Mouse (Mus musculus): ENCODE measurements around the gene Cryga.

The Cryga gene

DNA sequence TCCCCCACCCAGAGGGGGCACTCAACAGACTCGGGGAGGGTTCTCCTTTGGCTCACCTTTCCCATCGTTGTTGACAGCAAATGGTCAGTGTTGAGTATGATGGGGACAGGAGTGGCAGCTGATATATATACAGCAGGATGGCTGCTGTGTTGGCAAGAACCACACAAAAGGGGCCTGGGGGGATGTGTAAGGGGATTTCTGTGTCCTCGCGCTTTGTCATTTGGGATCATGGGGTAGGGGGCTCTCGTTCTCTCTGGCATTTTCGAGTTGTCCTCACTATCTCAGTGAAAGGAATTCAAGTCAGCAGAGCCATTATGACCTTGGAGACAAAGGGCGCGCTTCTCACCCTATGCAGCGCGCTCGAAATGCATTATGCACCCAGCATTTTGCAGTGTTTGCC, at the start of gene Cryga:
TSS of gene Cryga (minus strand) at position 101 of the 400 bp plus-strand sequence.
- no peak for DNase-seq

- DNase-seq: no peak
Observed at GRCm38 (mm10) chr1:65147971-65148370, 44.8 kb upstream of the Cryga start.

GRCm38 (mm10) chr1:65147326-65147725, 44.2 kb upstream of the Cryga start:
- no peak for DNase-seq

- DNase-seq: no peak
Observed at GRCm38 (mm10) chr1:65146601-65147000, 43.4 kb upstream of the Cryga start.

GRCm38 (mm10) chr1:65144783-65145182, 41.6 kb upstream of the Cryga start:
- DNase-seq: no peak

DNA sequence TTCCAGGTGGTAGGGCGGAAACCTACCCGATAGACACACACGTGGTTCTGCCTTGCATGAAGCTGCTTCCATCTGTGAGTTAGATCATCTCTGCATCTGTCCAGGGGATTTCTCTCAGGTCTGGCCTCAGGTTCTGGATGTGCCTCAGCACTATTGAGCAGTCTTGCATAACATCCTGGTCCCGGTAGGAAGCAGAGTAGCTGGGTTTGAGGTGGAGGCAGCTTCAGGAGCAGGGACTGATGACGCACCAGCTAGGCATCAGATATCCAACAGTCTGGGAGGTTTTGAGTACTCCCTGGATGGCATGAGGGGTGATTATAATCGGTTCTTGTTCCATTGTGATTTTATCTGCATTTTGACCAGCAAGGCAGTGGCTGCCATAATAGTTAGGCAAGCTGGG, 34.4 kb upstream of the Cryga start:
- DNase-seq: no peak

DNA sequence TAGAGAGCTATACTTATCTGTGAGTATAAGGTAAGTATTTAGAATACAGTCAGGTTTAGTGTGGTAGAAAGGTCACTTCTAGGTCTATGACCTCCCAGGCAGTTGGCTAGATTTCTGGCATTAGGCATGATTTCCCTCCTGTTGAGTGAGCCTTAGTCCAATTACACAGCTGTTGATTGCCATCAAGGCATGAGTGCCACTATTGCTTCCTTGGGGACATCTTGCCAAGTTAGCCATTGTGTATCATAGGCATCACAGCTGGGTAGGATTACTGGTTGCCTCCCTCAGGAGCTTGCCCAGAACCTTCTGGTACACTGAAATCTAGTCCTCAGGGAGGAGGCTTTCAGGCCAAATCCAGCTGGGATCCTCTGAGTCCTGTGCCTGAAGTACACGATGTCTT, 29.7 kb upstream of the Cryga start:
- no peak for DNase-seq

GRCm38 (mm10) chr1:65131671-65132070, 28.5 kb upstream of the Cryga start:
- no peak for DNase-seq

DNA sequence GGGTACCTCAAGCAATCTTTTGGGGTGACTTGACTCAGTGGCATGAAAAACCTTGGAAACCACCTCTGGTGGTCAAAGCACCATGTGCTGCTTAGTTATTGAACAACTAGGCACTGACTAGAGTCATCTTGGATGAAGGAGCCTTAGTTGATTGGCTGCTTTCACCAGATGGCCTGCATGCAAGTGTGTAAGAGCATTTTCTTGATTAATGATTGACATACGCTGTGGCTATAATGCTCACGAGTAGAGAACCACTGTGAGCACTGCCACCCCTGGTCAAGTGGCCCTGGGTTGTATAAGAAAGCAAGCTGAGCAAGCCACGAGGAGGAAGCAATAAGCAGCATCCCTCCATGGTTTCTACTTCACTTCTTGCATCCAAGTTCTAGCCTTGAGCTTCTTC, 27.1 kb upstream of the Cryga start:
- no peak for DNase-seq

- DNase-seq: no peak
Observed at GRCm38 (mm10) chr1:65129634-65130180, 26.5 kb upstream of the Cryga start.

GRCm38 (mm10) chr1:65122574-65123372, 19.6 kb upstream of the Cryga start, which contains the start of gene D630023F18Rik:
D630023F18Rik (minus strand) TSS chr1:65123214.
- DNase-seq: no peak

GRCm38 (mm10) chr1:65119438-65119837, 16.3 kb upstream of the Cryga start, which contains the start of gene Gm28845:
Gm28845 (minus strand) TSS chr1:65119558.
- no peak for DNase-seq

DNA sequence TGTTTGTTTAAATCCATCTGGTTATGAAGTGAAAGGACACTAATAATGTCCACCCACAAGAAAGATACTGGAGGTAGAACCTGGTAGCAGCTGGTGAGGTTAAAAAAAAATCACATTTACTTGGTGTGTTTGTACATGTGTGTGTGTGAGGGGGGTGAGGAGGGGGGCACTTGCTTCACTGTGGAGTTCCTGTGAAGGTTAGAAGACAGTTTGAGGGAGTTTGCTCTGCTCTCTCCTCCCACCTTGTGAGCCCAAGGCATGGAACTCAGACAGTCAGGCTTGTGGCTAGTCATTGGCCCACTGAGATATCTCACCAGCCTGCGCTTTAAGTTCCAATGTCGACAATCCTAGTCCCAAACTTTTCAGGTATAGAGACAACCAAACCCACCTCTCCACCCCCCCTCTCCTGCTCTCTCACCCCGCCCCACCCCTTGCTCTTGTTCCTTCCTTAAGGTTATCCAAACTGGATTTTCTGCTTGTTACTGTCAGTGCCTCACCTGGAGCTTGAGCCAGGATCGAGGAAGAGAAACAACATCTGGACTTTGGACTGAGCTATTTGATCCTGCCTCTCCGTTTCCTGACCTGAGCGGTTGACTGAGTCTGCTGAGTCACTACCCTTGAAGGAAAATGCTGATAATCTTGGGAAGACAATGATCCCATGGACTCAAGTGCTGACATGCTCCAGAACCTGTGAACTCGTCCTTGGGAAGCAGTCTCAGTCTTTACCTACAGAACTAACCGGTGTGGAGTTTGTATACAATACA, 15.2 kb upstream of the Cryga start:
- DNase-seq: no peak

DNA sequence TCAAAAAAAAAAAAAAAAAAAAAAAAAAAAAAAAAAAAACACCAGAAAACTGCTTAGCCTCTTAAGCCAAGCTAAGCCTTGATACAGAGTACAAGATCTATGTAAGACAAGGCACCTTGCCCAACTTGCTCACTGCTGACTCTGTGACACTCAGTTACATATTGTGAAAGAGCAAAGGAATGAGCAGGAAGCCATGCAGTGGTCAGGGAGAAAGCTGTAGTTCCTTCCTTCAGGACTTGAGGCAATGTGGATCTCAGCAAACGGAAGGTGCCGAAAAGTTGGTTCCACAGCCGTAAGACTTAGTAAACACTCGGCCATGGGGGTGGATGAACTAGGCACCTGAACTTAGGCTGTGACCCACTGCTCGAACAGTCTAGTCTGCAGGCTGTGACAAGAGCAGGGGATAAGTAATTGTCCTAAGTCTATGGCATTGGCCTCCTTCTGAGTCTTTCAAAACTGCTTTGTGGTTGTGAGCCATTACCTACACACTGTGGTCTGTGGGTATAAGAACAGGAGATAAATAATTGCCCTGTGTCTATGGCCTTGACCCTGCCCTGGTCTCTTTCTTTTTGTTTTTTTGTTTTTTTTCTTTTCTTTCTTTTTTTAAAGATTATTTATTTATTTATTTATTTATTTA, 10.5 kb upstream of the Cryga start:
- DNase-seq: no peak

DNA sequence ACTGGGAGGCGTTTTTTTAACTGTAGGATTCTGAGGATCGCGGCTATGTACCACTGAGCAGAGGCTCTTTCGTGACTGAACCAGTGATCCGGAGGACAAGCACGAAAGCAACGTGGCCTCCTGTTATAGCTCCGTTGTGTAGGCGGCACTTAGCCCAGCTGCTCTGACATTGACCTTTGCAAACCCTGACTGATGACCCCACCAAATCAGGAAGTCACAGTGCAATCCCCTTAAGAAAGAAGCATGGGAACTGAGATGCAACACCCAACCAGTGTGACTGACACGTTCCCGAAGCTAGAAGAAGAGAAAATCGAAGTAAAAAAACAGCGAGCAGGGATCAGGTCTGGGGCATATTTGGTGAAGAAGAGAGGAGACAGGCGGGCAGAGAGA, 9.6 kb upstream of the Cryga start:
- DNase-seq: no peak

GRCm38 (mm10) chr1:65112031-65112806, 9.0 kb upstream of the Cryga start:
- DNase-seq: peak; percentile 58

DNA sequence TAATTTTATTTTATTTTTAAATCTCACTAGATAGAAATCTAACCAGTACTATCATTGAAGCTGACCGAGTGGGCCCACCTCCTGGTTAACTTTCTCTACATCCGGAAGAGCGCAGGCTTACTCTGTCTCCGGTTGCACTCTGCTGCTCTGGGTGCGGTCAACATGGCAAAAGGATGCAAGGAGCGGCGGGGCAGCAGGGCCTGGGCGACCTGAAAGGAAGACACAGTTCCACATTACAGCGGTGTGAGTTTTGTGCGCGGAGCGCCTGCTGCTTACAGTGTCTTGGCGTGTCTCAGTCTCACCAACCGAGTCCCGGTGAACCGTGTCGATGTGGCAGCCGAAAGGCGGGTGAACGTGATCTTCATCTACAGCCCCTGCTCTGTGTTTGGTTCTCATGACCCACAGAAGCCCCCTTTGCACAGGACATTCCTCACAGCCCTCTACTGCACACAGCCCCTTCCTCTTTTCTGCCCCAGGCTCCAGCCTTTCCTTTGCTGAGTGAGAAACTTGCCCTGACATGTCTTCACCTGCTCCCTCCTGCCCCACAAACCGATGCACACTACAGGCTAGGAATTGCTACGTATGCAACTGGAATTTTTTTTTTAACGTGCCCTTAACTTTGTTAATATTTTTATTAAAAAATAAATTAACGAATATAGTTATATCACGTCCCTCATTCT, 6.7 kb upstream of the Cryga start:
- DNase-seq: no peak

DNA sequence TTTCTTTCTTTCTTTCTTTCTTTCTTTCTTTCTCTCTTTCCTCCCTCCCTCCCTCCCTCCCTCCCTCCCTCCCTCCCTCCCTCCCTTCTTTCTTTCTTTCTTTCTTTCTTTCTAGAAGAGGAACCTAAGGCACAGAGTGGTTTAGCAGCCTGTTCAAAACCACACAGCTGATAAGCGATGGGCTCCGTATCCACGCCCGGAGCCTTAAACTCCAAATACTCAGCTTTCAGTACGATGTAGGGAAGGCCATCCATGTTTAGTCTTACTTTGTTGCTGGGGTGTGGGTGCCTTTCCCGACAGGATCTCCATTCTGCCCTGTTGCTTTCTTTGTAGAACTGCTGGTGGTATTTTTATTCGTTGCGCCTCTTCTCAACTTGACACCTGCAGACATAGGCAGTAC, 6.0 kb upstream of the Cryga start:
- no peak for DNase-seq

DNA sequence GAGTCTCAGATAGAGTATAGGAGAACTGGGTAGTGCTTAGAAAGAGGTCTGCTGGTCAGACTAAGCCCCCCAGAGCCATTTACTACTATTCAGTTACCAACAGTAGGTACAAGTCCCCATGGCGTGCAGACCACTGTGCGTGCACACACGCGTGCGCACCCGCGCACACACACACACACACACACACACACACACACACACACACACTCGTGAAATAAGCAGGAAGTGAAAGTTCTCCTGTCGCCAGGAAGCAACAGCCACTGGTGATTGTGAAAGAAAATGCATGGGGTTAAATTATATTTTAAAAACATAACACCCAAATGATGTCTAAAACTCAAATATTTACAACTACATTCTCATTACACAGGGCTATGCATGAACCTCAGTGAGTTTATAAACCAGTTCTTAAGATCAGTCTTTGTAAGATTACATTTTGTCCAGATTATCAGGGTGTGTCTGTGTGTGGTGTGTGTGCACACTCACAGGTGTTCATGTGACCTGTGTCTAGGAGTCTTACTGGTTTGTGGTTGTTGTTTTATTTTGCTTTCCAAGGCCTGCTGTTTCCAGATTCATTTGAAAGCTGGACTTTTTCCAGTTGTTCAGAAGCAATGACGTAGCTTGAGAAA, 4.6 kb upstream of the Cryga start:
- no peak for DNase-seq

DNA sequence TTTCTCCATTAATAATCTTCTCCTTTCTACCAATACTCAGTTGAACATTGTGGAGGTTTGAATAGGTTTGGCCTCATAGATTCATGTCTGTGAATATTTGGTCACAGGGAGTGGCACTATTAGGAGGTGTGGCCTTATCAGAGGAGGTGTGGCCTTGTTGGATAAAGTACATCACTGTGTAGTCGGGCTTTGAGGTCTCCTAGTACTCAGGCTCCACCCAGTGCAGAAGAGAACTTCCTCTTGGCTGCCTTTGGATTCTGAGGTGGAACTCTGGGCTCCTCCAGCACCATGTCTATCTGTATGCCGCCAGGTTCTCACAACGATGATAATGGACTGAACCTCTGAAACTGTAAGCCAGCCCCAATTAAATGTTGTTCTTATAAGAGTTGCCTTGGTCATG, 6.2 kb downstream of the Cryga start:
- DNase-seq: no peak

- DNase-seq: no peak
Observed at GRCm38 (mm10) chr1:65091566-65091965, 11.6 kb downstream of the Cryga start.

Measured in thymus, postnatal 4 days (tissue).